In the genomic region with DNA sequence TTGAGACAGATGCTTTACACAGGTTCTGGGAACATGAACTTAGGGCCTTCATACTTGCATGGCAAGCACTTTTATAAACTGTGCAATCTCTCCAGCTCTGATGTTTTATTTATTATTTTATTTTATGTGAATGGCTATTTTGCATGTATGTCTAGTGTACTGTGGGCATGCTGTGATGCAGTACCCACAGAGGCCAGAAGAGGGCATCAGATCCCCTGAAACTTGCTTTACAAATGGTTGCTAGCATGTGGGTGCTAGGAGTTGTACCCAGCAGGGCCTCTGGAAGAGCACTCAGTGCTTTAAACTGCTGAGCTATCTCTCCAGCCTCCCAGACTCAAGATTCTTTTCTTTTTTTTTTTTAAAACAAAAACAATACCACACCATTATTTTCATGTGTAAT, we compare ENCODE assay signal across 9 mouse cellular contexts. TPM values are rescaled to one million over a fixed set of nuclear protein-coding genes. Genes with fewer than 3 reads are reported as not detected.
DNase-seq lines count a peak whose midpoint lies in the region; ATAC-seq and TF ChIP-seq lines count a peak whose summit lies in the region.
"Had no signal": no experiment of that assay in that cellular context is flagged by ENCODE, and none has a peak within 500 bp of the region (broad histone marks: within the 10 kb centered on the region; RNA-seq: fewer than 3 reads in every experiment).

No protein-coding gene starts in this region.

- no peaks in the 10 kb centered on the region for H3K4me1 ChIP-seq in forebrain, postnatal 0 days (ENCODE audit: insufficient read depth)
- H3K4me1 ChIP-seq in forebrain, embryonic 15.5 days, result no peaks in the 10 kb centered on the region
- H3K4me1 ChIP-seq in embryonic facial prominence, embryonic 11.5 days (ENCODE audit: control insufficient read depth, insufficient read depth, low read length), result no peaks in the 10 kb centered on the region
- no peaks in the 10 kb centered on the region; a peak in 1 of 4 replicates for H3K4me1 ChIP-seq in liver, embryonic 14.5 days (replicated peaks; ENCODE audit: control insufficient read depth in 2 of 2, insufficient read depth in 2 of 2, low read length in 1 of 2)

- peak; percentile 43 for TF ChIP-seq CTCF in forebrain, postnatal 0 days (IDR thresholded peaks at IDR 0.05; ENCODE audit: low read depth)
- peak; percentile 78 for TF ChIP-seq CTCF in liver, embryonic 14.5 days (IDR thresholded peaks at IDR 0.05; ENCODE audit: low read depth)

- peak; percentile 3 for DNase-seq in forebrain, postnatal 0 days
- peak; percentile 10 for DNase-seq in ovary, postnatal 14 days (ENCODE audit: low spot score)
- no peak for DNase-seq in ovary, postnatal 10 days (ENCODE audit: low spot score)
- DNase-seq in adrenal gland, postnatal 25 days, result peak; percentile 44
- DNase-seq in embryonic facial prominence, embryonic 11.5 days (ENCODE audit: low spot score), result peak; percentile 14
- peak; percentile 9 to 19 (median 16) for DNase-seq in liver, embryonic 14.5 days (ENCODE audit: low read depth in 3 of 3, low spot score in 3 of 3)
- DNase-seq in spleen, adult 12 weeks (ENCODE audit: low spot score), result peak; percentile 46

- no peak overlapping the region for H3K4me3 ChIP-seq in forebrain, postnatal 0 days (ENCODE audit: low read depth, low read length)
- H3K4me3 ChIP-seq in forebrain, embryonic 15.5 days, result no peak overlapping the region
- H3K4me3 ChIP-seq in embryonic facial prominence, embryonic 11.5 days (ENCODE audit: low read depth, low read length), result no peak overlapping the region
- no peak overlapping the region for H3K4me3 ChIP-seq in liver, embryonic 14.5 days (ENCODE audit: insufficient read depth in 1 of 2, low read depth in 2 of 2, low read length in 2 of 2)
- H3K4me3 ChIP-seq: myocyte had no signal

- no peak overlapping the region for H3K9ac ChIP-seq in forebrain, postnatal 0 days
- H3K9ac ChIP-seq in forebrain, embryonic 15.5 days (replicated peaks), result no peak overlapping the region
- no peak overlapping the region for H3K9ac ChIP-seq in embryonic facial prominence, embryonic 11.5 days (replicated peaks; ENCODE audit: low read length)
- no peak overlapping the region for H3K9ac ChIP-seq in liver, embryonic 14.5 days (replicated peaks)

- H3K27me3 ChIP-seq in forebrain, postnatal 0 days (ENCODE audit: insufficient read depth, low read length), result no peaks in the 10 kb centered on the region
- H3K27me3 ChIP-seq in forebrain, embryonic 15.5 days, result no peaks in the 10 kb centered on the region
- H3K27me3 ChIP-seq in embryonic facial prominence, embryonic 11.5 days (ENCODE audit: control insufficient read depth, insufficient read depth, low read length), result no peaks in the 10 kb centered on the region
- no peaks in the 10 kb centered on the region for H3K27me3 ChIP-seq in liver, embryonic 14.5 days (ENCODE audit: control insufficient read depth, insufficient read depth, low read length)

- H3K27ac ChIP-seq in forebrain, postnatal 0 days (ENCODE audit: low read depth, low read length), result no peak overlapping the region
- no peak overlapping the region for H3K27ac ChIP-seq in forebrain, embryonic 15.5 days (replicated peaks)
- H3K27ac ChIP-seq in embryonic facial prominence, embryonic 11.5 days (replicated peaks; ENCODE audit: low read depth, low read length), result no peak overlapping the region
- no peak overlapping the region for H3K27ac ChIP-seq in liver, embryonic 14.5 days

- no peaks in the 10 kb centered on the region for H3K36me3 ChIP-seq in forebrain, postnatal 0 days (ENCODE audit: insufficient read depth)
- H3K36me3 ChIP-seq in forebrain, embryonic 15.5 days, result no peaks in the 10 kb centered on the region
- H3K36me3 ChIP-seq in embryonic facial prominence, embryonic 11.5 days (replicated peaks; ENCODE audit: control insufficient read depth, insufficient read depth, low read depth, low read length), result no peaks in the 10 kb centered on the region
- H3K36me3 ChIP-seq in liver, embryonic 14.5 days (replicated peaks; ENCODE audit: control insufficient read depth, insufficient read depth, low read depth), result no peaks in the 10 kb centered on the region

- H3K4me2 ChIP-seq in forebrain, postnatal 0 days (ENCODE audit: low read depth), result no peak overlapping the region
- no peak overlapping the region for H3K4me2 ChIP-seq in forebrain, embryonic 15.5 days (replicated peaks)
- no peak overlapping the region for H3K4me2 ChIP-seq in embryonic facial prominence, embryonic 11.5 days (ENCODE audit: low read depth, low read length)
- H3K4me2 ChIP-seq in liver, embryonic 14.5 days (ENCODE audit: low read depth), result no peak overlapping the region

- ATAC-seq in forebrain, postnatal 0 days, result no peak
- ATAC-seq in forebrain, embryonic 15.5 days (replicated peaks), result no peak
- ATAC-seq in embryonic facial prominence, embryonic 11.5 days (replicated peaks; ENCODE audit: insufficient number of reproducible peaks, low FRiP score, low TSS enrichment, low read depth), result no peak
- no peak for ATAC-seq in liver, embryonic 14.5 days (ENCODE audit: insufficient read depth)

- TF ChIP-seq EP300 in liver, embryonic 14.5 days (IDR thresholded peaks at IDR 0.05; ENCODE audit: low read depth), result no peak

- H3K9me3 ChIP-seq in forebrain, postnatal 0 days (ENCODE audit: low read length), result no peaks in the 10 kb centered on the region
- no peaks in the 10 kb centered on the region for H3K9me3 ChIP-seq in forebrain, embryonic 15.5 days
- no peaks in the 10 kb centered on the region for H3K9me3 ChIP-seq in embryonic facial prominence, embryonic 11.5 days (replicated peaks; ENCODE audit: control insufficient read depth, low read length)
- H3K9me3 ChIP-seq in liver, embryonic 14.5 days (ENCODE audit: control insufficient read depth, low read length), result no peaks in the 10 kb centered on the region

RNA-seq across cellular contexts. Expression of gene Pdk3, which starts 38.8 kb away (rescaled TPM):
- 25.3 and 28.4 TPM in 2 replicates for total RNA-seq in forebrain, postnatal 0 days (2014; rRNA removed)
- polyA plus RNA-seq in forebrain, postnatal 0 days (2015; fragmentation: Nextera tagmentation; extraction: Ambion mirVana), result 20.7 and 25.2 TPM in 2 replicates
- polyA plus RNA-seq in forebrain, embryonic 15.5 days (2015; fragmentation: Nextera tagmentation; extraction: Ambion mirVana), result 29.1 and 32.5 TPM in 2 replicates
- total RNA-seq in adrenal gland, postnatal 25 days (2021), result 13.6 and 14.6 TPM in 2 replicates
- 77.3 and 79.1 TPM in 2 replicates for polyA plus RNA-seq in embryonic facial prominence, embryonic 11.5 days (2014; fragmentation: Nextera tagmentation; extraction: Ambion mirVana)
- 9.1 and 12.4 TPM in 2 replicates for polyA plus RNA-seq in liver, embryonic 14.5 days (2012; rRNA removed)
- polyA plus RNA-seq in liver, embryonic 14.5 days (2014; fragmentation: Nextera tagmentation; extraction: Ambion mirVana), result 33.2 and 38.3 TPM in 2 replicates
